Mouse (Mus musculus) liver (tissue): Measurements from ENCODE around the gene Gins1.
"Not testable (repeated sequence)": the region's sequence is repeated elsewhere in the genome, so short reads cannot be mapped to it uniquely, and the experiment has no call there.

Source experiments
- DNase-seq: peaks from one replicate; pipeline ENCODE4 v3.0.0-alpha.2; 2020; ENCODE audit warnings: mixed read lengths

Gins1 gene

GRCm38 (mm10) chr2:150910295-150910881, 5.2 kb downstream of the Gins1 start:
- DNase-seq, result no peak

- no peak for DNase-seq
Measured at GRCm38 (mm10) chr2:150914781-150915515, 9.7 kb downstream of the Gins1 start.

- DNase-seq, result no peak
Measured at GRCm38 (mm10) chr2:150915786-150916185, 10.6 kb downstream of the Gins1 start.

- no peak for DNase-seq
Measured at GRCm38 (mm10) chr2:150918720-150919119, 13.5 kb downstream of the Gins1 start.

- DNase-seq, result no peak
Measured at GRCm38 (mm10) chr2:150920543-150920942, 15.3 kb downstream of the Gins1 start.

GRCm38 (mm10) chr2:150921697-150922096, 16.5 kb downstream of the Gins1 start:
- no peak for DNase-seq

- DNase-seq, result no peak
Measured at GRCm38 (mm10) chr2:150922165-150922564, 17.0 kb downstream of the Gins1 start.

- DNase-seq, result no peak
Measured at GRCm38 (mm10) chr2:150923026-150923425, 17.8 kb downstream of the Gins1 start.

GRCm38 (mm10) chr2:150923505-150923904, 18.3 kb downstream of the Gins1 start:
- no peak for DNase-seq

- no peak for DNase-seq
Measured at GRCm38 (mm10) chr2:150927038-150927720, 22.0 kb downstream of the Gins1 start.

GRCm38 (mm10) chr2:150929156-150929555, 24.0 kb downstream of the Gins1 start:
- no peak for DNase-seq

- DNase-seq, result no peak
Measured at GRCm38 (mm10) chr2:150930806-150931205, 25.6 kb downstream of the Gins1 start.

- DNase-seq, result no peak
Measured at GRCm38 (mm10) chr2:150933482-150933881, 28.3 kb downstream of the Gins1 start.

GRCm38 (mm10) chr2:150934659-150935058, 29.5 kb downstream of the Gins1 start:
- no peak for DNase-seq

- DNase-seq, result no peak
Measured at GRCm38 (mm10) chr2:150944017-150944416, 38.8 kb downstream of the Gins1 start.

GRCm38 (mm10) chr2:150947341-150947740, 42.1 kb downstream of the Gins1 start:
- DNase-seq, result not testable (repeated sequence)

- not testable (repeated sequence) for DNase-seq
Measured at GRCm38 (mm10) chr2:150947880-150948611, 42.8 kb downstream of the Gins1 start.

GRCm38 (mm10) chr2:150948786-150949185, 43.6 kb downstream of the Gins1 start:
- no peak for DNase-seq

- no peak for DNase-seq
Measured at GRCm38 (mm10) chr2:150949652-150950051, 44.5 kb downstream of the Gins1 start.

- no peak for DNase-seq
Measured at GRCm38 (mm10) chr2:150950056-150950455, 44.9 kb downstream of the Gins1 start.

GRCm38 (mm10) chr2:150951201-150951600, 46.0 kb downstream of the Gins1 start:
- no peak for DNase-seq

GRCm38 (mm10) chr2:150955859-150956258, 50.7 kb downstream of the Gins1 start:
- DNase-seq, result no peak

- no peak for DNase-seq
Measured at GRCm38 (mm10) chr2:150959521-150959920, 54.3 kb downstream of the Gins1 start.
